Mouse (Mus musculus): ENCODE measurements around the gene Usp39.

Gene Usp39

GRCm38 (mm10) chr6:72371147-72371546 is 26.2 kb upstream of the Usp39 start:
- no peak for DNase-seq

GRCm38 (mm10) chr6:72370091-72370490 is 25.1 kb upstream of the Usp39 start:
- DNase-seq, result no peak

DNA sequence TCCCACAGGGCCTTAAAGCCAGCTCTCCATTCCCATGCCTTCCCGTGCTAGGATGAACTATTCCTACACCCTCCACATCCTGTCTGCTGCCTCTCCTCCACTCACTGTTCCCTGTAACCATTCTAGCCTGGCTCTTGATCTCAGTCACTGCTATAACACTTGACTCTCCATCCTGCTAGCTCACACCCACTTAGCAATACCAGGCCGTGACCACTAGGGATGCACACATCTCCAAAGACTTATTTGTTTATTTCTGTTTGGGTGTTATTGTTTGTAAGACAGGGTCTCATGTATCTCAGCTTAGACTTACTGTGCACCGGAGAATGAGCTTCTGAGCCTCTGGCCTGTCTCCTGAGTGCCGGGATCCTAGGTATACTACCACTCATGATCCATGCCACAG is 24.6 kb upstream of the Usp39 start:
- no peak for DNase-seq

GRCm38 (mm10) chr6:72367460-72367974 is 22.5 kb upstream of the Usp39 start:
- DNase-seq, result no peak

DNA sequence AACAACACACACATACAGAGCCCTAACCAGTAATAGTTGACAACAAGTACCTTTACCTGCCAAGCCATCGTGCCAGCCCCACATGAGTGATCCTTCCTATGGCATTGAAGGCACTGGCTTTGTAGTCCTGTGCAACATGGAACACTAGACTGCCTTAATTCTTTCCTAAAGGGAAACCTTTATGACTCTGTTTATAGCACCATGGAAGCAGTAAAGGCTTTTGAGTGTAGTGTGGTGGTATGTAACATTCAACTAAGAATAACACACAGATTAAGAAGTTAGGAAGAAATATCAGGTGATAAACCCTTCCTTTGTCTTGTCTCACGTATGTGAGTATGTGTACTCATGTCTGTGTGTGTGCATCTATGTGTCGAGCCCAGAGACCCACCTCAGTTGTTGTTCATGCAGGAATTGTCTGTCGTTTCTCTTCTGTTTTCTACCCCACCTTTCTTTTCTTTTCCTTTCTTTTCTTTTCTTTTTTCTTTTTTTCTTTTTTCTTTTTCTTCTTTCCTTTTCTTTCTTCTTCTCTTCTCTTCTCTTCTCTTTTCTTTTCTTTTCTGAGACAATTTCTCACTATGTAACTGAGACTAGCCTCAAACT is 22.0 kb upstream of the Usp39 start, which contains the start of gene Rnf181:
TSS of gene Rnf181 (minus strand) at position 113 of the 600 bp plus-strand sequence.
- no peak for DNase-seq

GRCm38 (mm10) chr6:72366304-72366703 is 21.3 kb upstream of the Usp39 start:
- no peak for DNase-seq

DNA sequence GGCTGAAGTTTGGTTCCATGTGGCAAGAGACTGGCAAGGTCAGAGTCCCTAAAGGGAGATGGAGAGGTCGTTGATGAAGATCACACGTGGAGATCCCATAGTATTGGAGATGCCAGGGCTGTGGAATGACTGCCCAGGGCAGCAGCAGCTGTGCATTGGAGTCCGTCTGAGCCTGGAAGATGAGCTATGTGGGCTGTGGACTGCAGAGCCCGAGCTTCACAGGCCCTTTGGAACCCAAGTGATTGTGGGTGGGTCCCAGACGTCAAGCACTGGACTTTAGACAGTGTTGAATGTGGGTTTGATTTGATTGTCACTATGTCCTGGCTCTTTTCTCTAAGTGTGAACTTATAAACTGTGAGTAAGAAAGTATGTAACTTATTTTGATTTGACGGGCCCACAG is 20.0 kb upstream of the Usp39 start:
- DNase-seq, result no peak

DNA sequence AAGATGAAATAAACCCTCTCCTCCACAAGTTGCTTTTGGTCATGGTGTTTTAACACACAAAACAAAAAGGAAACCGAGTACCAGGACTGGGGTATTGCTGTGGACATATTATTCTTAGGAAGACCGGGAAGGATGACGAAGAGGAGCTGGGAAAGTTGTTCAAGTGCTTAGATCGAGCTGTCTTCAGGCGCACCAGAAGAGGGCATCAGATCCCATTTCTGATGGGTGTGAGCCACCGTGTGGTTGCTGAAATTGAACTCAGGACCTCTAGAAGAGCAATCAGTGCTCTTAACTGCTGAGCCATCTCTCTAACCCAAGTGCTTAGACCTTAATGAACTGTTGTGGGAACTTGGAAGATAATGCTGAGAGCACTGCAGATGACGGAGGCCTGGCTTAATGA is 19.0 kb upstream of the Usp39 start:
- no peak for DNase-seq

DNA sequence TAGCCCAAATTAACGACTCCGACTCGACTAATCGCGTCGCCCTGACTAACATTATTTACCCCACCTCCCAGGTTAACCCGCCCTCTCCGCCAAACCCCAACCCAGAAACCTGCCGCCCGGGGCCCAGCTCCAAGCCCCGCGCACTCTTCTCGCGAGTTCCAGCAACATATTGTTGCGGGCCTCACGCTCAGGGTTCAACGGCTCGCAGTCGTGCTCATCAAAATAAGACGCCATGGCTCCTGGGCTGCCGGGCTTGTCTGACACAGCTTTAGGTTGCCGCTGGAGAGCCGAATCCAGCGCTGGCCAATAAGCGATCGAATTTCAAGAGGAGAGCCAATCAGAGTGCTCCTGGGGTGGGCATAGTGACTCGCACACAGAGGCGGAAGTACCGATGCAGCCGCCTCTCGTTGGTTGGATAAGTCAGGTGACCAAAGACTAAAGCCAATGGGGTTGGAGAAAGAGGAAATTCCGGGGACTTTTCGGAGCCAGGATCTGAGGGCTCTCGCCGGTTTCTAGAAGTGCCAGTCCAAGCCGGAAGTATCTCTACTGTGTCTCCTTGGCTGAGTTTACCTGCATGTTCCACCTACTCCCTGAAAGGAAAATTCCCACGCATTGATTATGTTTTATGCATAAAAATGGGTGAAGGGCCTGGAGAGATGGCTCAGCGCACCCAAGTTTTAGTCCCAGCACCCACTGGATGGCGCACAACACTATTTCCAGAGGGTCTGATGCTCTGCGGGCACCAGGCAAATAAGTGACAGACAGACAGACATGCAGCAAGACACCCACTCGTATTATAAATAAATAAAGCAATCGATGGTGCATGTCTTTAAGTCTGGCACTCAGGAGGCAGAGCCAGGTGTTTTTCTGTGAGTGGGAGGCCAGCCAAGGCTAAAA is 17.4 kb upstream of the Usp39 start:
- DNase-seq, result peak; percentile 97 to 98

GRCm38 (mm10) chr6:72361121-72361551 is 16.2 kb upstream of the Usp39 start:
- DNase-seq, result no peak

- DNase-seq, result peak; percentile 78 to 79
Measured at GRCm38 (mm10) chr6:72360599-72360935, 15.6 kb upstream of the Usp39 start.

DNA sequence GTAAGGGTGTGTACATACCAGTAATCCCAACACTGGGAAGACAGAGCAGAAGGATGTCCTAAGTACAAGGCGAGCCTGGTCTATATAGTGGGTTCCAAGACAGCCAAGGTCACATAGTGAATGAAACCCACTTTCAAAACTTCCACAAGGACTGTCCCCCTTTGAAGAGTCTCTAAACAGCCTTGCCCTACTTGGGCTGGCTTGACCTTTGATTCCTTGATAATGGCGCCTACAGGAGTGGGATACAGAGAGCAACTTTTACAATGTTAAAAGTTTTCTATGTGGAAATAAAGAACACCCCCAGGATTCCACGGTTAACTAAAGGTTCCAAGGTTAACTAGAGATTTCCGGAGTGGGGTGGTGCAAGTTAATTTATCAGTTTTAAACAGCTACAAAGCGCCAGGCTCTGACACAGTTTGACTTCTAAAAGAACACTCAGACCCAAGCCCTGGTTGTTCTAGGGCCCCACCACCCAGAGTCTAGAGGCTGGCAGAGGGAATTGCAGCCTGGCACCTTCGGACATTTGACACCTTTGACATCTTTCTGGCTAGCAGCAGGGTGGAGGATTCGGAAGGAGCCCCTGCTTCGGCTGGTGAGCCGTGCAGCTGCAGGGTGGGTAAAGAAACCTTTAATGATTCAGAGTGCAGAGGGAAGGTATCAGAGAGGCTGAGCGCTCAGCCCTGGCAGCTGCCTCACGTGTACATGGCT is 15.1 kb upstream of the Usp39 start:
- DNase-seq, result peak; percentile 67 to 77

GRCm38 (mm10) chr6:72359343-72359742 is 14.4 kb upstream of the Usp39 start:
- no peak for DNase-seq

GRCm38 (mm10) chr6:72358086-72358764 is 13.2 kb upstream of the Usp39 start:
- DNase-seq, result no peak

DNA sequence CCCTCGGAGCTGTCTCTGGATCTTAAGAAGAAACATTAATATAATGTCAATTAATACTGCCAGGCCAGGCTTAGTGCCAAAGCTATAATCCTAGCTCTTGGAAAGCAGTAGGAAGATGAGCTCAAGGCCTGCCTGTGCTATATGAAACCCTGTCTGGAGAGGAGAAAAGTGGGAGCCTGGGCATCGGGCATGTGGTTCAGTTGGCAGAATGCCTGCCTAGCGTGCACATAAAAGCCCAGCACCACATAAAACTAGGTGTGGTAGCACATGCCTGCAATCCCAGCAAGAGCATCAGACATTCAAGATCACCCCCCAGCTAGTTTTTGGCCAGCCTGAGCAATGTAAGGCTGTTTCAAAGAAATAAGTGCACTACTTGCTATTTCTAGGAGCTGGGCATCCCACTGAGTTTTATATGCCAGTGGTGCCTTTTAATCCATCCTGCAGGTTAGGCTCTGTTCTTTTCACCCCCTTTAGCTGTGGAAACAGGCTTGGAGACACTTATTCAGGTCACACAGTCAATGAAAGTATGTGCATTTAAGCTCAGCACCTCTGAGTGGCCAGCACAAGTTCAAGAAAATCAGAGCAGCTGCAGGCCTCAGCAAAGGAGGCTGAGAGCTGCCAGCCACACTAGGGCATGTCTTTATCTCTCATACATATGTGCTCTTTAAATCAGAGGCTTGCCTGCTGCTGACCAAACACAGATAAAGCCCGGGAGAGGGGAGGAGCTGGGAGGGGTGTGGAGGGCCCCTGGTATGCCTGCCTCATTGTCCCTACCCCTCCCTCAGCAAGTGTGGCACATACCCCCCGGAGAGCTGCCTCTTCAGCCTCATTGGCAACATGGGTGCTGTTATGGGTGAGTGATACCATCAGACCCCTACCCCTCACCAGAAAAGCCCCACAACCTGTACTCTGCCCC is 12.4 kb upstream of the Usp39 start:
- DNase-seq, result no peak

- DNase-seq, result peak in 1 of 2 experiments; percentile 63
Measured at GRCm38 (mm10) chr6:72356001-72356532, 11.1 kb upstream of the Usp39 start.

- peak; percentile 89 to 90 for DNase-seq
Measured at GRCm38 (mm10) chr6:72355066-72355911, 10.3 kb upstream of the Usp39 start, which contains the start of gene Tmem150a. Gene Tmem150a (plus strand): TSS chr6:72355447.

GRCm38 (mm10) chr6:72354025-72354424 is 9.0 kb upstream of the Usp39 start:
- DNase-seq, result no peak

GRCm38 (mm10) chr6:72352636-72353405 is 7.8 kb upstream of the Usp39 start:
- no peak for DNase-seq

Data from kidney, adult 8-10 months (tissue).